Comparison of ENCODE assay signal across 8 mouse cellular contexts in the genomic region with DNA sequence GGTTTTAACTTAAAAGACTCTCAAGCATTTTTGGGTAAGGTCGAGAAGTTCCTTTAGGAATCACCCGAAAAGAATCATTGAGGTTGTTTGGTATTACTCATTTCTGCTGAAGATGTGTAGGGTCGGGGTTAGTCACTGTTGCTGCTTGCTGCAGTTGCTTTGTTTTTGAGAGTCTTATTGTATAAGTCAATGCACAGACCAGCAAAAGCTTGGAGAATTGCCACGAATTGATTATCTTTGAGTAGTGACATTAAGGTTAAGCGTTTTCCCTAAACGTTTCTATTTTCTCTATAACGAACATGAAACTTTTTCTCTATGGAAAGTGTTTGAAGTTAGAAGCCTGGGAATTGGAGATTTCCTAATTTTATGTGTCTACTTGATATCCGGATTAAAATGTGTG. TPM values are rescaled to one million over a fixed set of nuclear protein-coding genes. Genes with fewer than 3 reads are reported as not detected.
DNase-seq lines count a peak whose midpoint lies in the region; ATAC-seq and TF ChIP-seq lines count a peak whose summit lies in the region.

No protein-coding gene starts in this region.

- H3K79me2 ChIP-seq in liver, adult 2 months (ENCODE audit: control insufficient read depth, insufficient read depth, low read length), result peaks cover 9% of the 10 kb centered on the region; the same call in 1 of the 2 replicates

- TF ChIP-seq POLR2A in liver, adult 2 months (IDR thresholded peaks at IDR 0.05; ENCODE audit: extremely low read depth, insufficient read depth, low read length), result no peak

- ATAC-seq in intestine, embryonic 14.5 days (replicated peaks; ENCODE audit: low FRiP score, low TSS enrichment, low read depth), result no peak
- ATAC-seq in neural tube, embryonic 12.5 days (ENCODE audit: low FRiP score, low read depth), result no peak

- peaks cover 5% of the 10 kb centered on the region for H3K4me1 ChIP-seq in liver, adult 2 months (ENCODE audit: control insufficient read depth, insufficient read depth, low read length)
- peaks cover 19% of the 10 kb centered on the region for H3K4me1 ChIP-seq in embryonic facial prominence, embryonic 10.5 days
- H3K4me1 ChIP-seq in intestine, embryonic 14.5 days (replicated peaks; ENCODE audit: control insufficient read depth, insufficient read depth, low read length), result peaks cover 8% of the 10 kb centered on the region; the same call in 1 of the 2 replicates
- peaks cover 9% of the 10 kb centered on the region for H3K4me1 ChIP-seq in neural tube, embryonic 12.5 days

- peak overlapping the region; percentile 64 for H3K4me2 ChIP-seq in intestine, embryonic 14.5 days (ENCODE audit: low read length)
- H3K4me2 ChIP-seq in neural tube, embryonic 12.5 days (replicated peaks), result peak overlapping the region; percentile 84

- 2% methylated on average over 8 of the region's 8 CpGs for WGBS in liver, adult 2 months
- 15% methylated on average over 8 of the region's 8 CpGs for WGBS in embryonic facial prominence, embryonic 10.5 days
- WGBS in intestine, embryonic 14.5 days, result 12% methylated on average over 8 of the region's 8 CpGs
- 14% methylated on average over 8 of the region's 8 CpGs for WGBS in neural tube, embryonic 12.5 days

- no peak for TF ChIP-seq CTCF in liver, adult 2 months (IDR thresholded peaks at IDR 0.05; ENCODE audit: low read depth, low read length)

- DNase-seq in liver, adult 2 months (ENCODE audit: extremely low read depth, low read depth, low spot score), result peak; percentile 52
- no peak for DNase-seq in liver
- no peak for DNase-seq in embryonic facial prominence, embryonic 10.5 days (ENCODE audit: low spot score)
- DNase-seq in intestine, embryonic 14.5 days (ENCODE audit: low spot score), result no peak
- no peak for DNase-seq in right cerebral cortex, postnatal 10 days (ENCODE audit: low spot score in 2 of 2)
- no peak for DNase-seq in urinary bladder, postnatal 25 days (ENCODE audit: low spot score)
- no peak for DNase-seq in adrenal gland, adult 2 months

- peak overlapping the region; percentile 85 for H3K4me3 ChIP-seq in liver, adult 2 months (ENCODE audit: insufficient read depth, low read depth, low read length)
- peak overlapping the region; percentile 94 for H3K4me3 ChIP-seq in embryonic facial prominence, embryonic 10.5 days
- peak overlapping the region; percentile 83 for H3K4me3 ChIP-seq in intestine, embryonic 14.5 days (ENCODE audit: low read depth, low read length)
- H3K4me3 ChIP-seq in neural tube, embryonic 12.5 days, result peak overlapping the region; percentile 85

- H3K36me3 ChIP-seq in liver, adult 2 months (ENCODE audit: control insufficient read depth, insufficient read depth, low read length), result peaks cover 10% of the 10 kb centered on the region
- peaks cover 49% of the 10 kb centered on the region for H3K36me3 ChIP-seq in embryonic facial prominence, embryonic 10.5 days (replicated peaks)
- peaks cover 36% of the 10 kb centered on the region for H3K36me3 ChIP-seq in intestine, embryonic 14.5 days (ENCODE audit: control insufficient read depth, insufficient read depth, low read length)
- H3K36me3 ChIP-seq in neural tube, embryonic 12.5 days, result peaks cover 24% of the 10 kb centered on the region; the same call in 1 of the 2 replicates

- H3K27me3 ChIP-seq in liver, adult 2 months (ENCODE audit: control insufficient read depth, insufficient read depth, low read length), result no peaks in the 10 kb centered on the region
- no peaks in the 10 kb centered on the region for H3K27me3 ChIP-seq in embryonic facial prominence, embryonic 10.5 days (replicated peaks; ENCODE audit: low read depth, poor library complexity, severe bottlenecking)
- H3K27me3 ChIP-seq in intestine, embryonic 14.5 days (replicated peaks; ENCODE audit: control insufficient read depth, insufficient read depth, low read length), result no peaks in the 10 kb centered on the region
- no peaks in the 10 kb centered on the region for H3K27me3 ChIP-seq in neural tube, embryonic 12.5 days (replicated peaks)

- peak overlapping the region; percentile 77 for H3K9ac ChIP-seq in liver, adult 2 months (ENCODE audit: low read depth, low read length)
- H3K9ac ChIP-seq in intestine, embryonic 14.5 days (ENCODE audit: low read length), result peak overlapping the region; percentile 62
- H3K9ac ChIP-seq in neural tube, embryonic 12.5 days, result peak overlapping the region; percentile 70

- H3K9me3 ChIP-seq in embryonic facial prominence, embryonic 10.5 days, result no peaks in the 10 kb centered on the region
- no peaks in the 10 kb centered on the region for H3K9me3 ChIP-seq in intestine, embryonic 14.5 days (ENCODE audit: control insufficient read depth, low read length)
- no peaks in the 10 kb centered on the region for H3K9me3 ChIP-seq in neural tube, embryonic 12.5 days

- peak overlapping the region; percentile 63 for H3K27ac ChIP-seq in liver, adult 2 months (replicated peaks; ENCODE audit: insufficient read depth, low read depth, low read length)
- H3K27ac ChIP-seq in embryonic facial prominence, embryonic 10.5 days (replicated peaks), result peak overlapping the region; percentile 94
- H3K27ac ChIP-seq in intestine, embryonic 14.5 days (ENCODE audit: low read depth), result peak overlapping the region; percentile 99
- H3K27ac ChIP-seq in neural tube, embryonic 12.5 days, result 0 out of 2 replicates have a peak overlapping the region, but pooled peaks have one; percentile 90

RNA-seq across cellular contexts. Expression of gene Ttll5, which starts 0.9 kb away (rescaled TPM):
- total RNA-seq in liver, adult 2 months (2014; rRNA removed), result 12.1 and 13.1 TPM in 2 replicates
- 6.7 and 7.6 TPM in 2 replicates for polyA plus RNA-seq in liver, adult 2 months (2012; rRNA removed)
- 17.0 and 19.5 TPM in 2 replicates for polyA plus RNA-seq in embryonic facial prominence, embryonic 10.5 days (2016; fragmentation: Nextera tagmentation; extraction: Ambion mirVana)
- 13.8 and 17.7 TPM in 2 replicates for polyA plus RNA-seq in intestine, embryonic 14.5 days (2014; fragmentation: Nextera tagmentation; extraction: Ambion mirVana)
- polyA plus RNA-seq in neural tube, embryonic 12.5 days (2016; fragmentation: Nextera tagmentation; extraction: Ambion mirVana), result 12.7 and 17.1 TPM in 2 replicates
- total RNA-seq in adrenal gland, adult 2 months (2021), result 10 to 100 TPM; 26.1 to 27.4 TPM
- polyA plus RNA-seq in adrenal gland, adult 2 months (2012; rRNA removed), result 10.9 and 12.5 TPM in 2 replicates

RNA-seq across cellular contexts. Expression of gene Erg28, which starts 1.0 kb away (rescaled TPM):
- total RNA-seq in liver, adult 2 months (2014; rRNA removed), result 87.0 and 90.1 TPM in 2 replicates
- polyA plus RNA-seq in liver, adult 2 months (2012; rRNA removed), result 127 and 130 TPM in 2 replicates
- polyA plus RNA-seq in embryonic facial prominence, embryonic 10.5 days (2016; fragmentation: Nextera tagmentation; extraction: Ambion mirVana), result 102 and 106 TPM in 2 replicates
- polyA plus RNA-seq in intestine, embryonic 14.5 days (2014; fragmentation: Nextera tagmentation; extraction: Ambion mirVana), result 122 and 134 TPM in 2 replicates
- polyA plus RNA-seq in neural tube, embryonic 12.5 days (2016; fragmentation: Nextera tagmentation; extraction: Ambion mirVana), result 86.5 and 91.1 TPM in 2 replicates
- 10 to 100 TPM; 34.9 to 38.2 TPM for total RNA-seq in adrenal gland, adult 2 months (2021)
- 18.6 and 21.2 TPM in 2 replicates for polyA plus RNA-seq in adrenal gland, adult 2 months (2012; rRNA removed)
